Mouse (Mus musculus) embryonic fibroblast, embryonic 13.5 days (primary cell): ENCODE data around the gene Thtpa. TPM values are rescaled to one million over a fixed set of nuclear protein-coding genes. Genes with fewer than 3 reads are reported as not detected.

Experiments
- H3K27ac ChIP-seq: 2 replicates; pipeline ENCODE4 v1.5.1; 2012; ENCODE audit warnings: low read length, control low read depth, inconsistent platforms; ENCODE audit not compliant: insufficient read depth
- H3K4me1 ChIP-seq: 2 replicates; pipeline ENCODE4 v1.6.1; 2011; ENCODE audit warnings: low read length; ENCODE audit not compliant: control insufficient read depth, insufficient read depth
- H3K4me3 ChIP-seq: 2 replicates; pipeline ENCODE4 v1.5.1; 2011; ENCODE audit warnings: mild to moderate bottlenecking, control low read depth, low read length; ENCODE audit not compliant: insufficient read depth
- CTCF ChIP-seq: IDR thresholded peaks from 2 replicates; pipeline ENCODE4 v1.5.1; 2011; ENCODE audit warnings: mild to moderate bottlenecking, control low read depth, low read length, moderate library complexity, borderline replicate concordance; ENCODE audit not compliant: insufficient read depth
- POLR2A ChIP-seq: IDR thresholded peaks from 2 replicates; pipeline ENCODE4 v1.6.1; 2011; ENCODE audit warnings: low read depth, mild to moderate bottlenecking, control low read depth, low read length, moderate library complexity
- polyA plus RNA-seq: library from polyadenylated mRNA; stranded (reverse); fragments of >200 nt; gene quantifications from 2 replicates; pipeline ENCODE4 v1.2.4, GENCODE M21; 2011; ENCODE audit warnings: low read depth; ENCODE audit not compliant: missing spikeins, insufficient read length

The Thtpa gene
- polyA plus RNA-seq, 1 experiment: 17.1 TPM

- H3K4me1 ChIP-seq: no peaks in the 10 kb centered on the region
- H3K4me3 ChIP-seq: no peak overlapping the region
- no peak overlapping the region for H3K27ac ChIP-seq
- TF ChIP-seq CTCF: no peak
- no peak for TF ChIP-seq POLR2A
These were observed 32.0 kb upstream of the Thtpa start for GRCm38 (mm10) chr14:55062626-55063025.

GRCm38 (mm10) chr14:55063117-55063516, 31.5 kb upstream of the Thtpa start:
- TF ChIP-seq POLR2A: no peak
- TF ChIP-seq CTCF: no peak
- H3K4me3 ChIP-seq: no peak overlapping the region
- H3K27ac ChIP-seq: no peak overlapping the region
- no peaks in the 10 kb centered on the region for H3K4me1 ChIP-seq

GRCm38 (mm10) chr14:55063581-55064381, 30.8 kb upstream of the Thtpa start:
- TF ChIP-seq POLR2A (no peak), CTCF (no peak)
- Histone ChIP-seq H3K4me1 (no peaks in the 10 kb centered on the region), H3K4me3 (no peak overlapping the region), H3K27ac (no peak overlapping the region)

- no peak for TF ChIP-seq CTCF
- TF ChIP-seq POLR2A: no peak
- Histone ChIP-seq H3K4me1 (no peaks in the 10 kb centered on the region), H3K27ac (no peak overlapping the region), H3K4me3 (no peak overlapping the region)
These were observed 29.9 kb upstream of the Thtpa start for GRCm38 (mm10) chr14:55064481-55065370.

- Histone ChIP-seq H3K27ac (no peak overlapping the region), H3K4me3 (no peak overlapping the region), H3K4me1 (no peaks in the 10 kb centered on the region)
- TF ChIP-seq POLR2A: no peak
- no peak for TF ChIP-seq CTCF
These were observed 29.2 kb upstream of the Thtpa start for GRCm38 (mm10) chr14:55065391-55065790.

GRCm38 (mm10) chr14:55066042-55066441, 28.5 kb upstream of the Thtpa start:
- Histone ChIP-seq H3K4me3 (no peak overlapping the region), H3K27ac (no peak overlapping the region), H3K4me1 (no peaks in the 10 kb centered on the region)
- no peak for TF ChIP-seq POLR2A
- TF ChIP-seq CTCF: no peak

GRCm38 (mm10) chr14:55071756-55072155, 22.8 kb upstream of the Thtpa start:
- Histone ChIP-seq H3K4me1 (no peaks in the 10 kb centered on the region), H3K4me3 (no peak overlapping the region), H3K27ac (no peak overlapping the region)
- TF ChIP-seq CTCF (no peak), POLR2A (no peak)

GRCm38 (mm10) chr14:55074416-55074815, 20.2 kb upstream of the Thtpa start:
- TF ChIP-seq CTCF (no peak), POLR2A (no peak)
- H3K4me1 ChIP-seq: no peaks in the 10 kb centered on the region
- no peak overlapping the region for H3K27ac ChIP-seq
- H3K4me3 ChIP-seq: no peak overlapping the region

- no peak overlapping the region for H3K4me3 ChIP-seq
- H3K27ac ChIP-seq: no peak overlapping the region
- TF ChIP-seq POLR2A (no peak), CTCF (no peak)
These were observed 18.4 kb upstream of the Thtpa start for GRCm38 (mm10) chr14:55076224-55076623.

GRCm38 (mm10) chr14:55076956-55077355, 17.6 kb upstream of the Thtpa start:
- TF ChIP-seq CTCF (no peak), POLR2A (no peak)
- no peaks in the 10 kb centered on the region for H3K4me1 ChIP-seq
- no peak overlapping the region for H3K27ac ChIP-seq
- no peak overlapping the region for H3K4me3 ChIP-seq

More at GRCm38 (mm10) chr14:55076224-55076623, 18.4 kb upstream of the Thtpa start:
- no peaks in the 10 kb centered on the region for H3K4me1 ChIP-seq
